Mouse (Mus musculus) hindbrain, embryonic 12.5 days (tissue): ENCODE measurements at regions not wholly inside any gene's neighbourhood (a gene's known extent, or its start where the extent isn't known, plus 50 kb on each side); places are given as distances from the start of the nearest gene placed in this dataset.

Experiments used
- ATAC-seq: fragments of 200-750 bp; cut with Nextera tagmentation; 2 replicates; pipeline ENCODE4 v1.8.0; 2017; ENCODE audit warnings: moderate TSS enrichment; ENCODE audit not compliant: low FRiP score
- H3K27ac ChIP-seq: fragments of 300-500 bp; sonication (generic); 2 replicates; pipeline ENCODE4 v1.5.1; 2016; ENCODE audit warnings: mild to moderate bottlenecking
- H3K27me3 ChIP-seq: fragments of 300-500 bp; sonication (generic); 2 replicates; pipeline ENCODE4 v1.6.1; 2016; ENCODE audit warnings: mild to moderate bottlenecking
- H3K36me3 ChIP-seq: fragments of 300-500 bp; sonication (generic); 2 replicates; pipeline ENCODE4 v1.6.1; 2016; ENCODE audit warnings: mild to moderate bottlenecking
- H3K4me1 ChIP-seq: fragments of 300-500 bp; sonication (generic); 2 replicates; pipeline ENCODE4 v1.6.1; 2016
- H3K4me2 ChIP-seq: fragments of 300-500 bp; sonication (generic); replicated peaks from 2 replicates; pipeline ENCODE4 v1.6.1; 2016; ENCODE audit warnings: mild to moderate bottlenecking
- H3K4me3 ChIP-seq: fragments of 300-500 bp; sonication (generic); 2 replicates; pipeline ENCODE4 v1.5.1; 2016; ENCODE audit warnings: mild to moderate bottlenecking
- H3K9ac ChIP-seq: fragments of 300-500 bp; sonication (generic); 2 replicates; pipeline ENCODE4 v1.6.1; 2016; ENCODE audit warnings: mild to moderate bottlenecking, moderate library complexity
- H3K9me3 ChIP-seq: fragments of 300-500 bp; sonication (generic); replicated peaks from 2 replicates; pipeline ENCODE4 v1.6.1; 2016; ENCODE audit warnings: mild to moderate bottlenecking
- WGBS: fragments of 180-500 bp; shearing (Covaris S2); methylation state at CpG from one replicate; pipeline ENCODE4 v1.1.7; 2016; 5-methylcytosine and 5-hydroxymethylcytosine counted together

DNA sequence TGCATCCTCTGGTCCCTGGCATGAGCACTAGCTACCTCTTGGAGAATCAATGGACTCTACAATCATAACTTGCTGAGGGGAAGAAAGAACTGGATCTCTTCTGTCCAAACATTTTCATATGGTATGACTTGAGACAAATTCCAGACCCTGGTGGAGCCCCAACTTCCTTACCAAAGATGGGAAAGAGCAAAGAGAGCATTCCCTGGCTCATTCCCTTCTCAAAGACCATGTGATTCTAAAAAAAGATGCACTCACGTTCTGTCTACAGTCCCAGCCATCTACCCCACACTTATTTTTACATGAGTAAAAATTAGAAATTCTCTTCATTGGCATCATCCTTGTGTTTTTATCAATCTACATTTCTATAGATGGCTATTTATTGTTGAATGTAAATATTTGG is 304.3 kb upstream of the Intu start:
- no peak for ATAC-seq
- no peak overlapping the region for H3K4me3 ChIP-seq
- no peak overlapping the region for H3K27ac ChIP-seq
- no peaks in the 10 kb centered on the region for H3K36me3 ChIP-seq
- WGBS: 76% methylated on average over 1 of the region's 1 CpGs
- no peaks in the 10 kb centered on the region for H3K9me3 ChIP-seq
- H3K4me1 ChIP-seq: no peaks in the 10 kb centered on the region
- H3K4me2 ChIP-seq: no peak overlapping the region
- no peaks in the 10 kb centered on the region for H3K27me3 ChIP-seq
- H3K9ac ChIP-seq: no peak overlapping the region

DNA sequence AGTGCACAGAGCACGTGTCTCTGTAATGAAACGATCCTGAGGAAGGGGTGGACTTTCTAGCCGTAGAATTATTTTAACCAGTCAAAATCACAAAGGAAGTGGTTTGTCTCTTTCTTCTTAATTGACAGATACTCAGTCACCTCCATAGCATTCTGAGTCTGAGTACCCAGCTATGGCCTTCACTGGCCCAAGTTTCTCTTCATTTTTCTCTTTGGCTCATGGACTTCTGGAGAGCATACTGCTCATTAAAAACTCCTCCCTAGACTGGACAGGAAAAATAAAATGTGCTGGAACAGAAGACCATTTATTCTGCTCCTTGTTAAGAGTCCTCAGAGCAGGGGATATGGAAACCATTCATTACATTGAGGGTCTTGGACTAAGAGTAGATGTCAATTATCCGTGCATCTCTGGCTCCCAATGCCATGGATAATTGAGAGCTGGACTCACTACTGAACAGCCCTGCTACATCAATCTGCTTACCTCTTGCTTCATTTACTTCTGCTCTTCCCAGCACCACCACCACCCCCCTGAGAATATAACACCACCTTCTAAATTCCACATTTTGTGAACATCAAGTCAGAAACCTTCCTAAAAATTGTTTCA is 287.5 kb upstream of the Intu start:
- WGBS: 61% methylated on average over 4 of the region's 4 CpGs
- no peak overlapping the region for H3K9ac ChIP-seq
- no peaks in the 10 kb centered on the region for H3K27me3 ChIP-seq
- H3K4me2 ChIP-seq: no peak overlapping the region
- H3K4me3 ChIP-seq: no peak overlapping the region
- 0 out of 2 replicates have a peak, but pooled peaks cover 3% of the 10 kb centered on the region for H3K9me3 ChIP-seq
- no peaks in the 10 kb centered on the region for H3K36me3 ChIP-seq
- H3K27ac ChIP-seq: no peak overlapping the region
- ATAC-seq: no peak
- H3K4me1 ChIP-seq: no peaks in the 10 kb centered on the region

DNA sequence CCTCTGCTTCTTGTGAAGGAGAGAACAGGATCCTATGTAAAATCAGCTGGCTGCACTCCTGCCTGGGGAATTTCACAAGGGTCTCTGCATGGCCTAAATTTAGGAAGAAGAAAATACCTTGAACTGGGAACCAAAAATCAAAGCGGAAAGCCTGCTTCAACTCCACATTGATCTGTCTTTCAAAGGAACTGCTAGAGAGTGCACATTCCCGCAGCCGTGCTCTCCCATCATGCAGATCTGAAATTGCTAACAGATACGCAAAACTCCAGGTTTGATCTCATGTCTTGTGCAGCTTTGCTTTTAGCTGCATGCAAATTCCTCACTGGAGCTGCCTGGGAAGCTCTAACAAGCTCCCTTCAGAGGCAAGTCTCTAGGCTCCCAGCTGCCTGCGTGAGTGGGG is 276.7 kb upstream of the Intu start:
- 62% methylated on average over 5 of the region's 5 CpGs for WGBS
- no peak for ATAC-seq
- no peak overlapping the region for H3K4me2 ChIP-seq
- no peak overlapping the region for H3K27ac ChIP-seq
- no peaks in the 10 kb centered on the region for H3K36me3 ChIP-seq
- H3K27me3 ChIP-seq: no peaks in the 10 kb centered on the region
- H3K9ac ChIP-seq: no peak overlapping the region
- H3K4me1 ChIP-seq: no peaks in the 10 kb centered on the region
- H3K9me3 ChIP-seq: no peaks in the 10 kb centered on the region
- no peak overlapping the region for H3K4me3 ChIP-seq

DNA sequence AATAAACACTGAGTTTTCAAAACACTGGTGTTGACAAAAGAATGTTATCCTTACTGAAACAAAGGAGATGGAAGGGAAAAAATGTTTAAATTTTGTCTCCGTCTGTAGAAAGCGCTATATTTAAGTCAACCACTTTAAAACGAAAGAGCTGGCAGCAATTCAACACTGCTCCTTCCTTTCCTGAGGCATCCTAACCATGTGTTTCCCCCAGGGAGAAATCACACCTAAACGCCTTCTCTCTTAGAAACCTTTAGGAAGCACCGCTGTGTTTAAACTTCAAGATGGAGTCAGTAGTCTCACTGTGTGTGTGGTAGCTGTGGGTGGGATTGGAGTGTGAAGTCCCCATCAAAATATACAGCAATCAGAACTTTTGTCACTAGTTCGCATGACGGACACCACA is 268.6 kb upstream of the Intu start:
- Histone ChIP-seq H3K4me1 (no peaks in the 10 kb centered on the region), H3K4me2 (no peak overlapping the region), H3K36me3 (no peaks in the 10 kb centered on the region), H3K9ac (no peak overlapping the region), H3K4me3 (no peak overlapping the region), H3K27me3 (no peaks in the 10 kb centered on the region), H3K27ac (no peak overlapping the region), H3K9me3 (no peaks in the 10 kb centered on the region)
- no peak for ATAC-seq
- WGBS: 78% methylated on average over 7 of the region's 7 CpGs

DNA sequence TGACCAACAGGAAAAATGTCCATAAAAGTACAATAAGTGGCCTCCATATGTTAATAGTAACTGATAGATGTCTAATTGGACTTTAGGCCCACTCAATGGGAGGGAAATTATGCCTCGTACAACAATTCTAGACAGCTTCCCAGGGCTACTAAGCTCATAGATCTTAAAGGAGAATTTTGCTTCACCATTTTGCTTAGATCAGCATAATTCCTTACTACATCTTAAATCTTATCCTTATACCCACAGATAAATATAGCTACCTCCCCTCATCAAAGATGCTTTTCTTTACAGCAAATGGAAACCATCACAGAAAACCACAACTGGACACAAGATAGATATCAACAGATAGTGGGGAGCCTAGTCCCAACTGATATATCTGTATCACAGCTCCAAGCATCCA is 263.6 kb upstream of the Intu start:
- 100% methylated on average over 1 of the region's 1 CpGs for WGBS
- H3K27ac ChIP-seq: no peak overlapping the region

GRCm38 (mm10) chr3:40282926-40283325 is 248.2 kb upstream of the Intu start:
- H3K9ac ChIP-seq: no peak overlapping the region
- ATAC-seq: no peak
- H3K27me3 ChIP-seq: no peaks in the 10 kb centered on the region
- no peaks in the 10 kb centered on the region for H3K36me3 ChIP-seq
- H3K4me1 ChIP-seq: no peaks in the 10 kb centered on the region
- no peak overlapping the region for H3K4me3 ChIP-seq
- H3K4me2 ChIP-seq: no peak overlapping the region
- H3K9me3 ChIP-seq: no peaks in the 10 kb centered on the region
- 90% methylated on average over 1 of the region's 1 CpGs for WGBS
- H3K27ac ChIP-seq: no peak overlapping the region

More for the DNA sequence above, 263.6 kb upstream of the Intu start:
- Histone ChIP-seq H3K4me2 (no peak overlapping the region), H3K9ac (no peak overlapping the region), H3K4me3 (no peak overlapping the region), H3K27me3 (no peaks in the 10 kb centered on the region), H3K9me3 (no peaks in the 10 kb centered on the region), H3K36me3 (no peaks in the 10 kb centered on the region), H3K4me1 (no peaks in the 10 kb centered on the region)
- ATAC-seq: no peak

GRCm38 (mm10) chr3:40286959-40287710 is 244.0 kb upstream of the Intu start:
- ATAC-seq: no peak
- no peak overlapping the region for H3K4me3 ChIP-seq
- H3K27ac ChIP-seq: no peak overlapping the region
- no peaks in the 10 kb centered on the region for H3K4me1 ChIP-seq
- H3K9me3 ChIP-seq: no peaks in the 10 kb centered on the region
- no peak overlapping the region for H3K4me2 ChIP-seq
- WGBS: 70% methylated on average over 7 of the region's 7 CpGs
- no peaks in the 10 kb centered on the region for H3K27me3 ChIP-seq
- no peaks in the 10 kb centered on the region for H3K36me3 ChIP-seq
- no peak overlapping the region for H3K9ac ChIP-seq

- no peaks in the 10 kb centered on the region for H3K36me3 ChIP-seq
- H3K27ac ChIP-seq: no peak overlapping the region
- H3K9ac ChIP-seq: no peak overlapping the region
- no peaks in the 10 kb centered on the region for H3K9me3 ChIP-seq
- no peaks in the 10 kb centered on the region for H3K4me1 ChIP-seq
- H3K27me3 ChIP-seq: no peaks in the 10 kb centered on the region
- no peak for ATAC-seq
- no peak overlapping the region for H3K4me3 ChIP-seq
- no peak overlapping the region for H3K4me2 ChIP-seq
Observed at GRCm38 (mm10) chr3:40297120-40297519, 234.0 kb upstream of the Intu start.

- no peaks in the 10 kb centered on the region for H3K9me3 ChIP-seq
- H3K36me3 ChIP-seq: no peaks in the 10 kb centered on the region
- no peak for ATAC-seq
- H3K9ac ChIP-seq: no peak overlapping the region
- H3K4me3 ChIP-seq: no peak overlapping the region
- H3K4me2 ChIP-seq: no peak overlapping the region
- H3K4me1 ChIP-seq: no peaks in the 10 kb centered on the region
- WGBS: 73% methylated on average over 5 of the region's 5 CpGs
- no peak overlapping the region for H3K27ac ChIP-seq
- no peaks in the 10 kb centered on the region for H3K27me3 ChIP-seq
Observed at GRCm38 (mm10) chr3:40320319-40320718, 210.8 kb upstream of the Intu start.

GRCm38 (mm10) chr3:40325872-40326803 is 204.9 kb upstream of the Intu start:
- H3K9me3 ChIP-seq: no peaks in the 10 kb centered on the region
- no peaks in the 10 kb centered on the region for H3K36me3 ChIP-seq
- 80% methylated on average over 22 of the region's 22 CpGs for WGBS
- H3K27me3 ChIP-seq: no peaks in the 10 kb centered on the region
- no peak overlapping the region for H3K4me3 ChIP-seq
- H3K4me2 ChIP-seq: no peak overlapping the region
- no peak for ATAC-seq
- H3K4me1 ChIP-seq: no peaks in the 10 kb centered on the region
- peak overlapping the region; percentile 19; the same call in 1 of the 2 replicates for H3K27ac ChIP-seq
- H3K9ac ChIP-seq: no peak overlapping the region

DNA sequence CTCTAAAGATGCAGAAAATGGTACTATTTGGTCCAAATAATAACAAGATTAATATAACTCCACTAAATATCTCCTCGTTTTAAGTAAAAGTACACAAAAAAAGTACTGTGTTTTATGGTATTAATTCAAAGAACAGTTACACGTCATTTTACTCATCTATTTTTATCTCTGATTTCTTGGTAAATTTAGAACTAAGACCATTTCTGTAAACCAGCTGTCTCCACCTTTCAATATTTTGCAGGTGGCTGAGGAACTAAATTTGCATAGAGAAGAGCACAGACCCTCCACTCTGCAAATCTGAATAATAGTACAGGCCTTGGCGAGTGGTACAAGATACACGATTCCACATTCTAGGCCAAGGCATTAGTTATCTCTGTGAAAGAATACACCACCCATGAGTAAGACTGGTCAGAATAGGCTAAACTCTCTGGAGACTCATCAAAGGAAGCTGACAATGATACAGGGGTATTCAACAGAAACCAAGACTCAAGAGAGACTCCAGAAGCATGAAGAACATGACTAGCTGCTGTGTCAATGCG is 191.5 kb upstream of the Intu start:
- 91% methylated on average over 5 of the region's 5 CpGs for WGBS
- H3K27ac ChIP-seq: no peak overlapping the region
- no peaks in the 10 kb centered on the region for H3K36me3 ChIP-seq
- no peak overlapping the region for H3K4me2 ChIP-seq
- H3K9ac ChIP-seq: no peak overlapping the region
- no peak overlapping the region for H3K4me3 ChIP-seq
- no peaks in the 10 kb centered on the region for H3K9me3 ChIP-seq
- H3K27me3 ChIP-seq: no peaks in the 10 kb centered on the region
- ATAC-seq: no peak
- no peaks in the 10 kb centered on the region for H3K4me1 ChIP-seq

DNA sequence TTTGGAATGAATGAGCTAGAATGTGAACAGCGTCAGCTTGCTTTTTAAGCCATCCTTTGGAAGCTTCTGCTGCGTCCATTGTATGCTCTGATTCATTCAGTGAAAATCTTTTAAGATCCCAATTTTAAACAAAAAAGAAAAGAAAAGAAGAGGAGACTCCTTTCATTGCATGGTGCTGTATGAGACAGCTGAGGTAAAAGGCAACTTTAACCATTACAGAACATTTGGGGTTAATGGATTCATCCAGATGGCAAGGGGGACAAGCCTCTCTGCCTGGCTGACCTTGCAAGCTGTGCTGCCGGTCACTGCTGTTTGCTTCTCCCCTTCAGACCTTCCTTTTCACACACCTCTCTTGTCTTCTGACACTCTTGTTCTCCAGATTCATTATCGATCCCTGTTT is 176.0 kb upstream of the Intu start:
- H3K36me3 ChIP-seq: no peaks in the 10 kb centered on the region
- no peak overlapping the region for H3K27ac ChIP-seq
- 48% methylated on average over 4 of the region's 4 CpGs for WGBS
- no peaks in the 10 kb centered on the region for H3K4me1 ChIP-seq
- no peaks in the 10 kb centered on the region for H3K27me3 ChIP-seq
- no peak overlapping the region for H3K4me3 ChIP-seq
- ATAC-seq: 0 out of 2 replicates have a peak, but pooled peaks have one; percentile 46
- no peak overlapping the region for H3K4me2 ChIP-seq
- H3K9ac ChIP-seq: no peak overlapping the region
- no peaks in the 10 kb centered on the region for H3K9me3 ChIP-seq
